Mouse (Mus musculus): ENCODE measurements around the gene Gale. TPM values are rescaled to one million over a fixed set of nuclear protein-coding genes. Genes with fewer than 3 reads are reported as not detected.

The Gale gene
- polyA plus RNA-seq, 1 experiment from 2014 or later: 96.5 TPM

- no peak for DNase-seq
- H3K9ac ChIP-seq (replicated peaks): no peak overlapping the region
- 0 out of 2 replicates have a peak, but pooled peaks cover 5% of the 10 kb centered on the region for H3K4me1 ChIP-seq (ENCODE audit: insufficient read depth)
- TF ChIP-seq CTCF (IDR thresholded peaks at IDR 0.05; ENCODE audit: low read depth) (no peak), EP300 (IDR thresholded peaks at IDR 0.05; ENCODE audit: low read depth) (no peak)
- ATAC-seq: no peak
- H3K4me3 ChIP-seq (ENCODE audit: low read depth, low read length): no peak overlapping the region
- no peak overlapping the region for H3K4me2 ChIP-seq (ENCODE audit: low read depth, low read length)
- H3K36me3 ChIP-seq (replicated peaks; ENCODE audit: insufficient read depth, low read length): peaks cover 69% of the 10 kb centered on the region
- H3K9me3 ChIP-seq (ENCODE audit: low read length): no peaks in the 10 kb centered on the region
- no peak overlapping the region for H3K27ac ChIP-seq (ENCODE audit: low read depth)
- no peaks in the 10 kb centered on the region for H3K27me3 ChIP-seq (ENCODE audit: insufficient read depth, low read length)
- 92% methylated on average over 2 of the region's 2 CpGs for WGBS (ENCODE audit: insufficient replicate concordance)
Observed at GRCm38 (mm10) chr4:136004921-136005320, 41.4 kb downstream of the Gale start.

- no peak overlapping the region for H3K9ac ChIP-seq (replicated peaks)
- H3K4me2 ChIP-seq (ENCODE audit: low read depth, low read length): no peak overlapping the region
- no peak for DNase-seq
- H3K4me1 ChIP-seq (ENCODE audit: insufficient read depth): 0 out of 2 replicates have a peak, but pooled peaks cover 5% of the 10 kb centered on the region
- 0 out of 2 replicates have a peak overlapping the region, but pooled peaks have one; percentile 16 for H3K27ac ChIP-seq (ENCODE audit: low read depth)
- TF ChIP-seq CTCF (IDR thresholded peaks at IDR 0.05; ENCODE audit: low read depth): no peak
- TF ChIP-seq EP300 (IDR thresholded peaks at IDR 0.05; ENCODE audit: low read depth): no peak
- 71% methylated on average over 3 of the region's 3 CpGs for WGBS (ENCODE audit: insufficient replicate concordance)
- H3K4me3 ChIP-seq (ENCODE audit: low read depth, low read length): no peak overlapping the region
- H3K27me3 ChIP-seq (ENCODE audit: insufficient read depth, low read length): no peaks in the 10 kb centered on the region
- ATAC-seq: no peak
- H3K36me3 ChIP-seq (replicated peaks; ENCODE audit: insufficient read depth, low read length): peaks cover 87% of the 10 kb centered on the region
- no peaks in the 10 kb centered on the region for H3K9me3 ChIP-seq (ENCODE audit: low read length)
Observed at GRCm38 (mm10) chr4:136006821-136007220, 43.3 kb downstream of the Gale start.

- DNase-seq: peak; percentile 40
- TF ChIP-seq EP300 (IDR thresholded peaks at IDR 0.05; ENCODE audit: low read depth) (no peak), CTCF (IDR thresholded peaks at IDR 0.05; ENCODE audit: low read depth) (no peak)
- peaks cover 88% of the 10 kb centered on the region for H3K36me3 ChIP-seq (replicated peaks; ENCODE audit: insufficient read depth, low read length)
- no peaks in the 10 kb centered on the region for H3K9me3 ChIP-seq (ENCODE audit: low read length)
- no peak overlapping the region for H3K4me3 ChIP-seq (ENCODE audit: low read depth, low read length)
- WGBS (ENCODE audit: insufficient replicate concordance): 71% methylated on average over 8 of the region's 8 CpGs
- no peaks in the 10 kb centered on the region for H3K27me3 ChIP-seq (ENCODE audit: insufficient read depth, low read length)
- H3K4me2 ChIP-seq (ENCODE audit: low read depth, low read length): no peak overlapping the region
- H3K4me1 ChIP-seq (ENCODE audit: insufficient read depth): 0 out of 2 replicates have a peak, but pooled peaks cover 5% of the 10 kb centered on the region
- H3K9ac ChIP-seq (replicated peaks): no peak overlapping the region
- peak overlapping the region; percentile 78 for H3K27ac ChIP-seq (ENCODE audit: low read depth)
- peak; percentile 79 for ATAC-seq
Observed at GRCm38 (mm10) chr4:136008782-136009447, 45.4 kb downstream of the Gale start.

GRCm38 (mm10) chr4:136010586-136010985 is 47.1 kb downstream of the Gale start:
- DNase-seq (no peak), ATAC-seq (no peak)
- H3K4me3 ChIP-seq (ENCODE audit: low read depth, low read length): no peak overlapping the region
- H3K9me3 ChIP-seq (ENCODE audit: low read length): no peaks in the 10 kb centered on the region
- 87% methylated on average over 4 of the region's 4 CpGs for WGBS (ENCODE audit: insufficient replicate concordance)
- no peak overlapping the region for H3K27ac ChIP-seq (ENCODE audit: low read depth)
- no peaks in the 10 kb centered on the region for H3K27me3 ChIP-seq (ENCODE audit: insufficient read depth, low read length)
- 0 out of 2 replicates have a peak, but pooled peaks cover 5% of the 10 kb centered on the region for H3K4me1 ChIP-seq (ENCODE audit: insufficient read depth)
- peaks cover 75% of the 10 kb centered on the region for H3K36me3 ChIP-seq (replicated peaks; ENCODE audit: insufficient read depth, low read length)
- H3K4me2 ChIP-seq (ENCODE audit: low read depth, low read length): no peak overlapping the region
- no peak for TF ChIP-seq EP300 (IDR thresholded peaks at IDR 0.05; ENCODE audit: low read depth)
- TF ChIP-seq CTCF (IDR thresholded peaks at IDR 0.05; ENCODE audit: low read depth): no peak
- H3K9ac ChIP-seq (replicated peaks): no peak overlapping the region

DNA sequence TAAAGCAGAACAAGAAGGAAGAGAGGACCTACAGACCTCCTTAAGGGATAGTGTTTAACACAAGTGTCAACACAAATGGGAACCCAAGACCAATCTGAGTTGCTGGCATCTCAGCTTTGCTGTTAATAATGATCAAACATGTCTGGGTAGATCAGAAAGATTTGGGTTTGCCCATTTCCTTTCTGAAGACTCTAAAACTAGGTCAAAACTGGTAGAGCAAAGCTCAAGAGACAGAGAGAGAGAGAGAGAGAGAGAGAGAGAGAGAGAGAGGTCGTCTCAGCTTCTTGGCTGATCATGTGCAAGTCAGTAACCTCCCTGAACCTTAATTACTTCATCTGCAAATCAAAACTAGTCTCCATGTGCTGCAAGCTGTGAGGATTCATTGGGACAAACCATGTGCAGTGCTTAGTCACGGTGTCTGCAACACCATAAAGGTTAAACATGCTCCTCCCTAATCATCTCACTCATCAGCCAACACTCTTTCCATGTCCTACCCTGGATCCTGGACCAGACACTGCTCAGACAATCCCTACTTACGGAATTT is 52.6 kb downstream of the Gale start:
- Histone ChIP-seq H3K4me3 (ENCODE audit: low read depth, low read length) (no peak overlapping the region), H3K27me3 (ENCODE audit: insufficient read depth, low read length) (no peaks in the 10 kb centered on the region), H3K9ac (replicated peaks) (no peak overlapping the region), H3K36me3 (replicated peaks; ENCODE audit: insufficient read depth, low read length) (peaks cover 39% of the 10 kb centered on the region), H3K27ac (ENCODE audit: low read depth) (no peak overlapping the region), H3K4me2 (ENCODE audit: low read depth, low read length) (no peak overlapping the region), H3K4me1 (ENCODE audit: insufficient read depth) (peaks cover 25% of the 10 kb centered on the region), H3K9me3 (ENCODE audit: low read length) (no peaks in the 10 kb centered on the region)
- 74% methylated on average over 3 of the region's 3 CpGs for WGBS (ENCODE audit: insufficient replicate concordance)
- no peak for TF ChIP-seq CTCF (IDR thresholded peaks at IDR 0.05; ENCODE audit: low read depth)
- no peak for TF ChIP-seq EP300 (IDR thresholded peaks at IDR 0.05; ENCODE audit: low read depth)
- DNase-seq: no peak
- no peak for ATAC-seq

Other genes starting within 250 kb of the Gale start
- 0.25 and 0.39 TPM in 2 replicates for gene Il22ra1, start 235.6 kb upstream of the Gale start, polyA plus RNA-seq (2015; fragmentation: Nextera tagmentation; extraction: Ambion mirVana)
- gene Myom3, start 204.0 kb upstream of the Gale start, polyA plus RNA-seq (2015; fragmentation: Nextera tagmentation; extraction: Ambion mirVana): 0.02 and 0.11 TPM in 2 replicates
- gene Srsf10, start 108.0 kb upstream of the Gale start, polyA plus RNA-seq (2015; fragmentation: Nextera tagmentation; extraction: Ambion mirVana): 62.1 and 67.6 TPM in 2 replicates
- gene Pnrc2, start 89.9 kb upstream of the Gale start, polyA plus RNA-seq (2015; fragmentation: Nextera tagmentation; extraction: Ambion mirVana): 53.2 and 55.2 TPM in 2 replicates
- 2.5 and 2.6 TPM in 2 replicates for gene Cnr2, start 68.3 kb upstream of the Gale start, polyA plus RNA-seq (2015; fragmentation: Nextera tagmentation; extraction: Ambion mirVana)
- 45.2 and 50.7 TPM in 2 replicates for gene Fuca1, start 43.0 kb upstream of the Gale start, polyA plus RNA-seq (2015; fragmentation: Nextera tagmentation; extraction: Ambion mirVana)
- 351 and 364 TPM in 2 replicates for gene Hmgcl, start 17.3 kb upstream of the Gale start, polyA plus RNA-seq (2015; fragmentation: Nextera tagmentation; extraction: Ambion mirVana)
- gene Lypla2, start 8.9 kb downstream of the Gale start, polyA plus RNA-seq (2015; fragmentation: Nextera tagmentation; extraction: Ambion mirVana): 54.2 and 55.5 TPM in 2 replicates
- gene Pithd1, start 23.5 kb downstream of the Gale start, polyA plus RNA-seq (2015; fragmentation: Nextera tagmentation; extraction: Ambion mirVana): 42.9 and 45.2 TPM in 2 replicates
- gene Eloa, start 58.0 kb downstream of the Gale start, polyA plus RNA-seq (2015; fragmentation: Nextera tagmentation; extraction: Ambion mirVana): 15.9 and 16.7 TPM in 2 replicates
- 251 and 260 TPM in 2 replicates for gene Rpl11, start 89.7 kb downstream of the Gale start, polyA plus RNA-seq (2015; fragmentation: Nextera tagmentation; extraction: Ambion mirVana)
- 77.3 and 79.1 TPM in 2 replicates for gene Id3, start 179.8 kb downstream of the Gale start, polyA plus RNA-seq (2015; fragmentation: Nextera tagmentation; extraction: Ambion mirVana)
- 48.6 and 50.2 TPM in 2 replicates for gene E2f2, start 208.7 kb downstream of the Gale start, polyA plus RNA-seq (2015; fragmentation: Nextera tagmentation; extraction: Ambion mirVana)
- gene Asap3, start 242.6 kb downstream of the Gale start, polyA plus RNA-seq (2015; fragmentation: Nextera tagmentation; extraction: Ambion mirVana): 4.5 and 4.8 TPM in 2 replicates